Mouse (Mus musculus) erythroblast, embryonic 14.5 days (primary cell): ENCODE measurements around the gene Cox5a.

Source experiments
- GATA1 ChIP-seq: IDR thresholded peaks from 2 replicates; pipeline ENCODE4 v1.6.1; 2012; ENCODE audit warnings: low read length, inconsistent platforms, mixed read lengths
- TAL1 ChIP-seq: IDR thresholded peaks from 3 replicates; pipeline ENCODE4 v1.6.1; 2012; ENCODE audit warnings: low read length, inconsistent platforms, mixed read lengths

DNA sequence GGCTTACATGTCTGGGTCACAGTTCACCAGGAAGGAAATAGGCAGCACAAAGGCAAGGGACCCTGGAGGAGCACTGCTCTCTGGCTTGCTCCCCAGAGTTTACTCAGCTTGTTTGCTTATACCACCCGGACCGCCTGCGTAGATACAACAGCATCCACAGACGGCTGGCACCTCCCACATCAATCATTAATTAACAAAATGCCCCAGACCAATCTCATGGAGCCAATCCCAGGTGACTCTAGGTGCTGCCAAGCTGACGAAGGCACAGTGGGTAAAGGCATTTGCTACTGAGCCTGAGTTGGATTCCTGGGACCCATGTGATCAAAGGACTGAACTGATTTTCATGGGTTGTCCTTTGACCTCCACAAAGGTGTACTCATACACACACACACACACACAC lies 23.8 kb upstream of the Cox5a start:
- no peak for TF ChIP-seq TAL1
- TF ChIP-seq GATA1: no peak
